Mouse (Mus musculus) forebrain, postnatal 0 days (tissue): ENCODE measurements at regions not wholly inside any gene's neighbourhood (a gene's known extent, or its start where the extent isn't known, plus 50 kb on each side); places are given as distances from the start of the nearest gene placed in this dataset.
"Not testable (repeated sequence)": the region's sequence is repeated elsewhere in the genome, so short reads cannot be mapped to it uniquely, and the experiment has no call there.

ENCODE experiments used
- ATAC-seq: fragments of 200-750 bp; cut with Nextera tagmentation; 2 replicates; pipeline ENCODE4 v1.8.0; 2017; ENCODE audit warnings: mild to moderate bottlenecking, moderate library complexity
- DNase-seq: peaks from one replicate; pipeline ENCODE4 v3.0.0-alpha.2; 2015
- H3K27ac ChIP-seq: fragments of 300-500 bp; sonication (generic); 2 replicates; pipeline ENCODE4 v1.5.1; 2014; ENCODE audit warnings: low read depth, mild to moderate bottlenecking, antibody characterized with exemption, low read length, moderate library complexity, mixed read lengths
- H3K27me3 ChIP-seq: fragments of 300-500 bp; sonication (generic); 2 replicates; pipeline ENCODE4 v1.6.1; 2014; ENCODE audit warnings: mild to moderate bottlenecking, low read length, mixed read lengths; ENCODE audit not compliant: insufficient read depth
- H3K36me3 ChIP-seq: fragments of 300-500 bp; sonication (generic); 2 replicates; pipeline ENCODE4 v1.6.1; 2014; ENCODE audit warnings: mild to moderate bottlenecking, moderate library complexity; ENCODE audit not compliant: insufficient read depth
- H3K4me1 ChIP-seq: fragments of 300-500 bp; sonication (generic); 2 replicates; pipeline ENCODE4 v1.6.1; 2014; ENCODE audit warnings: antibody characterized with exemption; ENCODE audit not compliant: insufficient read depth
- H3K4me2 ChIP-seq: fragments of 300-500 bp; sonication (generic); 2 replicates; pipeline ENCODE4 v1.6.1; 2014; ENCODE audit warnings: low read depth, mild to moderate bottlenecking, moderate library complexity
- H3K4me3 ChIP-seq: fragments of 300-500 bp; sonication (generic); 2 replicates; pipeline ENCODE4 v1.5.1; 2014; ENCODE audit warnings: low read depth, low read length, mixed read lengths
- H3K9ac ChIP-seq: fragments of 300-500 bp; sonication (generic); 2 replicates; pipeline ENCODE4 v1.6.1; 2014; ENCODE audit warnings: mild to moderate bottlenecking
- H3K9me3 ChIP-seq: fragments of 300-500 bp; sonication (generic); 2 replicates; pipeline ENCODE4 v1.6.1; 2016; ENCODE audit warnings: low read length
- CTCF ChIP-seq: sonication (generic); IDR thresholded peaks from 2 replicates; pipeline ENCODE4 v1.5.1; 2016; ENCODE audit warnings: antibody characterized with exemption, control low read depth, low read depth
- WGBS: fragments of 180-500 bp; shearing (Covaris S2); extraction: QIAGEN DNeasy Blood & Tissue Kit; methylation state at CpG from one replicate; pipeline ENCODE4 v1.1.7; 2014; 5-methylcytosine and 5-hydroxymethylcytosine counted together

- no peak for TF ChIP-seq CTCF
- H3K27ac ChIP-seq: no peak overlapping the region
- no peaks in the 10 kb centered on the region for H3K36me3 ChIP-seq
- no peaks in the 10 kb centered on the region for H3K27me3 ChIP-seq
- no peak overlapping the region for H3K9ac ChIP-seq
- no peaks in the 10 kb centered on the region for H3K4me1 ChIP-seq
- no peak overlapping the region for H3K4me2 ChIP-seq
- no peak for ATAC-seq
- 86% methylated on average over 10 of the region's 10 CpGs for WGBS
- no peak for DNase-seq
- H3K9me3 ChIP-seq: no peaks in the 10 kb centered on the region
- H3K4me3 ChIP-seq: no peak overlapping the region
These were observed 364.1 kb downstream of the Plekhb2 start for GRCm38 (mm10) chr1:35213875-35214274.

- no peak for DNase-seq
- H3K27ac ChIP-seq: no peak overlapping the region
- H3K36me3 ChIP-seq: no peaks in the 10 kb centered on the region
- WGBS: 85% methylated on average over 8 of the region's 8 CpGs
- no peak overlapping the region for H3K4me2 ChIP-seq
- H3K9me3 ChIP-seq: no peaks in the 10 kb centered on the region
- no peaks in the 10 kb centered on the region for H3K4me1 ChIP-seq
- no peak for ATAC-seq
- no peak for TF ChIP-seq CTCF
- H3K9ac ChIP-seq: no peak overlapping the region
- no peaks in the 10 kb centered on the region for H3K27me3 ChIP-seq
- no peak overlapping the region for H3K4me3 ChIP-seq
These were observed 366.6 kb downstream of the Plekhb2 start for GRCm38 (mm10) chr1:35216411-35216810.

GRCm38 (mm10) chr1:35220215-35220614, 370.4 kb downstream of the Plekhb2 start:
- H3K27ac ChIP-seq, H3K27me3 ChIP-seq, H3K4me2 ChIP-seq, ATAC-seq, H3K9ac ChIP-seq, H3K36me3 ChIP-seq, H3K9me3 ChIP-seq, H3K4me3 ChIP-seq, H3K4me1 ChIP-seq, DNase-seq: not testable (repeated sequence)
- 88% methylated on average over 6 of the region's 6 CpGs for WGBS

- no peak overlapping the region for H3K9ac ChIP-seq
- no peak for ATAC-seq
- no peaks in the 10 kb centered on the region for H3K27me3 ChIP-seq
- no peak overlapping the region for H3K27ac ChIP-seq
- no peak overlapping the region for H3K4me2 ChIP-seq
- no peak overlapping the region for H3K4me3 ChIP-seq
- TF ChIP-seq CTCF: no peak
- WGBS: 91% methylated on average over 9 of the region's 9 CpGs
- H3K4me1 ChIP-seq: no peaks in the 10 kb centered on the region
- DNase-seq: no peak
- no peaks in the 10 kb centered on the region for H3K9me3 ChIP-seq
- H3K36me3 ChIP-seq: no peaks in the 10 kb centered on the region
These were observed 371.0 kb downstream of the Plekhb2 start for GRCm38 (mm10) chr1:35220751-35221150.

- no peaks in the 10 kb centered on the region for H3K36me3 ChIP-seq
- DNase-seq: no peak
- no peak overlapping the region for H3K27ac ChIP-seq
- ATAC-seq: no peak
- no peak overlapping the region for H3K9ac ChIP-seq
- H3K9me3 ChIP-seq: no peaks in the 10 kb centered on the region
- TF ChIP-seq CTCF: no peak
- H3K4me2 ChIP-seq: no peak overlapping the region
- no peaks in the 10 kb centered on the region for H3K4me1 ChIP-seq
- 13% methylated on average over 2 of the region's 2 CpGs for WGBS
- H3K4me3 ChIP-seq: no peak overlapping the region
- no peaks in the 10 kb centered on the region for H3K27me3 ChIP-seq
These were observed 382.8 kb downstream of the Plekhb2 start for GRCm38 (mm10) chr1:35232592-35232991.

GRCm38 (mm10) chr1:35238139-35238538, 388.4 kb downstream of the Plekhb2 start:
- no peaks in the 10 kb centered on the region for H3K4me1 ChIP-seq
- no peak overlapping the region for H3K9ac ChIP-seq
- H3K9me3 ChIP-seq: no peaks in the 10 kb centered on the region
- DNase-seq: no peak
- no peak overlapping the region for H3K27ac ChIP-seq
- no peak overlapping the region for H3K4me3 ChIP-seq
- no peak for ATAC-seq
- H3K27me3 ChIP-seq: no peaks in the 10 kb centered on the region
- H3K4me2 ChIP-seq: no peak overlapping the region
- TF ChIP-seq CTCF: no peak
- H3K36me3 ChIP-seq: no peaks in the 10 kb centered on the region

GRCm38 (mm10) chr1:35242849-35243248, 393.1 kb downstream of the Plekhb2 start:
- no peak for TF ChIP-seq CTCF
- 44% methylated on average over 6 of the region's 6 CpGs for WGBS
- no peak overlapping the region for H3K9ac ChIP-seq
- no peaks in the 10 kb centered on the region; the same call in 1 of the 2 replicates for H3K4me1 ChIP-seq
- no peaks in the 10 kb centered on the region for H3K9me3 ChIP-seq
- H3K4me3 ChIP-seq: no peak overlapping the region
- ATAC-seq: peak; percentile 77
- H3K36me3 ChIP-seq: no peaks in the 10 kb centered on the region
- peak overlapping the region; percentile 30; the same call in 1 of the 2 replicates for H3K27ac ChIP-seq
- peak; percentile 37 for DNase-seq
- H3K27me3 ChIP-seq: no peaks in the 10 kb centered on the region
- H3K4me2 ChIP-seq: peak overlapping the region; percentile 30; the same call in 1 of the 2 replicates

GRCm38 (mm10) chr1:35243339-35243738, 393.6 kb downstream of the Plekhb2 start:
- Histone ChIP-seq H3K36me3 (no peaks in the 10 kb centered on the region), H3K4me1 (no peaks in the 10 kb centered on the region; the same call in 1 of the 2 replicates), H3K4me3 (no peak overlapping the region), H3K4me2 (peak overlapping the region; percentile 30; the same call in 1 of the 2 replicates), H3K27ac (no peak overlapping the region), H3K27me3 (no peaks in the 10 kb centered on the region), H3K9me3 (no peaks in the 10 kb centered on the region), H3K9ac (no peak overlapping the region)
- no peak for TF ChIP-seq CTCF
- no peak for DNase-seq
- ATAC-seq: peak; percentile 77
- 39% methylated on average over 6 of the region's 6 CpGs for WGBS
